Mouse (Mus musculus): Measurements from ENCODE around the gene Zfp526.

Zfp526 gene

GRCm38 (mm10) chr7:25209161-25209622 is 12.0 kb upstream of the Zfp526 start:
- DNase-seq (ENCODE audit: extremely low read depth, low read depth, low spot score): peak; percentile 66

DNA sequence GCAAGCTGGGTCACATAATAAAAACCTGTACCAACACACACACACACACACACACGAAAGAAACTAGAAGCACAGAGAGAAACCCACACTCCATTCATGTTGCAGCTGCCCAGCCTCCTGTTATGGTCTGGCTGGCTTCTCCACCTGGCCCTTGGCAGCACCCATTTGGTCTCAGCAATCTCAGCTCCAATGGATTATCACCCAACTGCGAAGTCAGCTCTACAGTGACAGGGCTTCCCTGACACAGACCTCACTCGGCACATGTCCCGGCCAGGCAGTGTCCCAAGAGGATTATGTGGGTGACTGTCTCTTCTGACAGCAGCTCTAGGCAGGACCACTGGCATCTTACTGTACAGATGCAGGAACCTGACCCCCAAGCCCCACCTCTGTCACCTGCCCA is 10.7 kb upstream of the Zfp526 start:
- no peak for DNase-seq (ENCODE audit: extremely low read depth, low read depth, low spot score)

DNA sequence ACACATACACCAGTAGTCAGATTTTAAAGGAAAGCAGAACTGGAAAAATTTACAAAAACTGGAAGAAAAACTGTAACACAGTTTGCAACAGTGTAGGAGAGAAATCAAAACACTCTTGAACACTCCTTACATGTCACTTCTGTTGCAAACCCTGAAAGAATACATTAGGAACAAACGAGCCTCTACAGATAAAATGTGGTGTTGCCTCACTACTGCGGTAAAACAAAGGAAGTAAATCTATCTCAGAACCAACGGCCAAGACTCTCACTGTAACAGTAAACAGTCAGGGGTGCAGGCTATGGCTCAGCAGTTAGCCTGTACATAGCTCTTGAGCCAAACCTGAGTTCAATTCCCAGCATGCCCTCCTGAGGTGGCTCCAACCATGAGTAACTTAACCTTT is 8.1 kb upstream of the Zfp526 start:
- DNase-seq (ENCODE audit: extremely low read depth, low read depth, low spot score): no peak

DNA sequence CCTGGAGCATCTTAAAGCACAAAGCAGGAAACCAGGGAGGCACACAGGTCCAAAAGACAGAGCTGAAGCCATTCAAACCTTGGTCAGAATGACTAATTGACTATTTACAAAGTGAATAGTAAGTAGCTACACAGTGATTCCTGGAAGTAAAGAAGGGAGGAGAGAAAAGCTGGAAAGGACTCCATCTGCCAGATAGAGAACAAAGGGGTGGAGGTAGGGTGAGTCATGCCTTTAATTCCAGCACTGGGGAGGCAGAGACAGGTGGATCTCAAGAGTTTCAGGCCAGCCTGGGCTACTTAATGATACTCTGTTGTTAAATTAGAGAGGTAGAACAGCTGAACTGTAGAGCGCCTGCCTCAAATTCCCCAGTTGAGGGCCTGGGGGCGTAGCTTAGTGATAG is 7.1 kb upstream of the Zfp526 start:
- DNase-seq (ENCODE audit: extremely low read depth, low read depth, low spot score): no peak

- no peak for DNase-seq (ENCODE audit: extremely low read depth, low read depth, low spot score)
Observed at GRCm38 (mm10) chr7:25217653-25218395, 3.4 kb upstream of the Zfp526 start.

DNA sequence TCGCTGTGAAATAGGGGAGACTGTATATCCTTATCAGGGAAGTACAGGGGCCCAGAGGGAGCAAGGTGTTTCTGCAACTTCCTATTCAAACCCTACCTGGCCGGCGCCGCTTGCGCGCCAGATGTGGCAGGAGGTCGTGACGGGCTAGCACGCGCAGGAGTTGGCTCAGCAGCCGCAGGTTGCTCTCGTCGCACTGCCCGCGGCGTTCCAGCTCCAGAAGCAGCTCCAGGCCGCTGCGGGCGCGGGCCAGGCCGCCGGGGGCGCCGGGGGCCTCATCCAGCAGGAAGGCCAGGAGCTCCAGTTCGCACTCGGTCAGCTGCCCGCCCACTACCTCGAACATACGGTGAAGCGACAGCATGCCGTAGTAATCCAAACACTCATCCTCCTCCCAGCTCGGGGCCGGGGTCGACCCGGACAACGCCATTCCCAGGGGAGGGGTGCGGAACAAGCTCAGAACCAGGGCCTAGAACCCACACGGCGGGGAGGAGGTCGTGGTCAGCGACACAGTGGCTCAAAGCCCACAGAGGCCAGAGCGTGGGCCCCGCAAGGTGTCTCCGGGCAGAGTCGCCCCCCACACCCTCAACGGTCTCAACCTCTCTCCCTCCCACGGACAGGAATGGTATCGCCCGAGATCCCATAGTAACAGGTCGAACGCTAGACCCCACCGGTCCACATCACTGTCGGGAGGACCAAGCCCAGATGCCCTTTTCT is 2.4 kb upstream of the Zfp526 start:
- no peak for DNase-seq (ENCODE audit: extremely low read depth, low read depth, low spot score)

- no peak for DNase-seq (ENCODE audit: extremely low read depth, low read depth, low spot score)
Observed at GRCm38 (mm10) chr7:25219416-25219750, 1.8 kb upstream of the Zfp526 start.

DNA sequence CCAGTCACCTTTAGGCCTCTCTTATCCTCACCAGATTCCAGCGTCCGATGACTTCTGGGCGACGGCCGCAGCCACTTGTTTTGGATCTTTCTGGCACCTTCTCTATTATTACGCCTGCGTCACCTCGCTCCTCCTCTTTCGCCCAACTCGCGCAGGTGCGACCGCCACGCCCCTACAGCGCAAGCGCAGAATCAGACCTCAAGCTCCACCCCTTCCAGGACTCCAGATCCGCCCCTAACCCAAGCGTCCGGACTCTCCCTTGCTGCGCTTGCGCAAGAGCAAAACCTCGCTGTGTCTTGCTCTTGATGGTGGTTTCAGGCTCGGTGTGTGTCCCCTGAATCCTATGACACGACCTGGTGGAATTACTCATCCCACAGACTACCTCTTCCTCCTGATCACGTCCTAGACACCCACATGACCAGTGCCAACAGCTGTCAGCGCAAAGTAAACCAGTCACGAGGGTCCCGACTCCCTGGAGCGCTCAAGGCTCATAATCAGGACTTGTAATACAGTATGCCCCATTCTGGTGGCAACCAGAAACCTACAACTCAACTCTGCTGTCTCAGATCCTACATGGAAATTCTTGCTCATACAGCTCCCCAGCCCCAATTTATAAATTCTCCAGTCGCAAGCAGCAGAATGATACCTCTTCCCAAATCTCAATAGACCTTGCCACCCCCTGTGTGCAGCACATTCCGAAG is 1.3 kb upstream of the Zfp526 start:
- DNase-seq (ENCODE audit: extremely low read depth, low read depth, low spot score): peak; percentile 76

- DNase-seq (ENCODE audit: extremely low read depth, low read depth, low spot score): no peak
Observed at GRCm38 (mm10) chr7:25220457-25221101, 646 bp upstream of the Zfp526 start, which contains the start of gene Dedd2. Gene Dedd2 (minus strand): TSS chr7:25220615.

GRCm38 (mm10) chr7:25222275-25222967 is 1.2 kb downstream of the Zfp526 start:
- no peak for DNase-seq (ENCODE audit: extremely low read depth, low read depth, low spot score)

- no peak for DNase-seq (ENCODE audit: extremely low read depth, low read depth, low spot score)
Observed at GRCm38 (mm10) chr7:25227523-25228300, 6.5 kb downstream of the Zfp526 start.

DNA sequence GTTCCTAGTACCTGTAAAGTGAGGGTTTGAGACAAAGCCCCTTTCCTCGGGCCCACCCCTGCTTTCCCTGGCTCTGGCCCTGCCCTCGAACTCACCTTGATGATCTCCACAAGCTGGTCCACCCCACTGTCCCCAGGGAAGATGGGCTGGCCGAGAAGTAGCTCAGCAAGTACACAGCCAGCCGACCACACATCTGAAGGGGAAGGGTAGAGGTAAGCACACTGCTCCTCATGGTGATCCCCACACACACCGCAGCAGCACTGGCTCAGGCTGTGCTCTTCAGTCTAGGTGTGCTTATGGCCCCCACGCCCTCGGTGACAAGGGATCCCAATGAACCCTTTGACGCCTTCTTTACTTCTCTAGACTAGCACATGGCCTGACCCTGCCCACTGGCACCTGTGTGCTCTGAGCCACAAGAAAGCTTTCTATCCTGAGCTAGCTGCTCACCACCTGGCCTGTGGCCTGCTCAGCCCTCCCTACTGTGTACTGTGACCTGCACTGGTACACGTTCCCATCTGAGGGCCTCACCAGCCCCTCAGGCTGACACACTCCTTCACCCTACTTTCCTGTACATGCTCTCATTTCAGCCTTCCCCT is 9.6 kb downstream of the Zfp526 start:
- DNase-seq (ENCODE audit: extremely low read depth, low read depth, low spot score): no peak

GRCm38 (mm10) chr7:25232101-25232648 is 10.9 kb downstream of the Zfp526 start:
- DNase-seq (ENCODE audit: extremely low read depth, low read depth, low spot score): no peak

DNA sequence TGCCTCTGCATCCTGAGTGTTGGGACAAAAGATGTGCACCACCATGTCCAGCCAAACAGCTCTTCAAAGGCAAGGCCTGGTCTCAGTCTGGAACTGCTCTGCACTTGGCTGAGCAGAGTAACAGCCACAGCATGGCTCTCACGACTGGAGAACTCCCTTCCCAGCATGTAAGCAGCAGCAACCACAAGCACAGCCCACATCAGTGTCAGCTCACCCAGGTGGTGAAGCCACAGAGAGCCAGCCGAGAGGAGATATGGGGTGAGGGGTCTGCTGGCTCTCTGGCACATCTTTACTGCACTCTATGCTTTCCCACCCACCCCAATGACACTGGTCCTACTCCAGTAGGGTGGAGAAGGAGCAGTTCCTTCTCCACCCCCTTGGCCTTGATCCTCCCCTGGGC is 11.8 kb downstream of the Zfp526 start:
- DNase-seq (ENCODE audit: extremely low read depth, low read depth, low spot score): no peak

- no peak for DNase-seq (ENCODE audit: extremely low read depth, low read depth, low spot score)
Observed at GRCm38 (mm10) chr7:25235526-25235925, 14.3 kb downstream of the Zfp526 start.

DNA sequence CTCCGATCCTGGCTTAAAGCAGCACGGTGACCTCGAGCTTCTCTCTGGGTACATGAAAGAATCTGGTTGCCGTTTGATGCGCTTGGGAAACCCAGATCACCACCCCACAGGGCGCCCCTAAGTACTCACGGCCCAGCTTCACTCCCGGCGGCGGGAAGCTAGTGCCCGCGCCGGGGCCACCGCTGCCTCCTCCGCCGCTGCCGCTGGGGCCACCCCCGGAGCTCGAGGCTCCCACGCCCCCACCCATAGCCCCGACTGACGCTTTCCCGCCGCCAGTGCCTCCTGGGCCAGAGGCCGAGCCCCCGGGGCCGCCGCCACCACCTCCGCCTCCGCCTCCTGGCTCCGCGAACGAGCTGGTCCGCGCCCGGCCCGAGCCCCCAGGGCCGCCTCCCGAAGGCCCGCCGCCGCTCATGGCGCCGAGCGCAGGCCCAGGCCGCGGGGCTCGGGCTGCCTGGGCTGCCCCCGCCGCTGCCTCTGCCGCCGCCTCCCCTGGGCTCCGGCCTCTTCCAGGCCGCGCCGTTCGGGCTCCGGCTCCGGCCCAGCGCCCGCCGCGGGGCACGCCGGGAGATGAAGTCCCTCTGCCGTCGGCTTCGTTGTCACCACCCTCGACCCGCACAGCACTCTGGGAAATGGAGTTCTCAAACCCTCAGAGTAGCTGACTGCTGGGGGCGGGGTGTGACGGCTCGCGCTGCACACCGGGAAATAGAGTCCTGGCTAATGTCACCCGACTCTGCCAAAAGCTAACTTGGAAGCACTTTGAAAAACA is 16.2 kb downstream of the Zfp526 start, which contains the start of gene Gsk3a:
Gene Gsk3a (minus strand): TSS at position 603 of the 766 bp plus-strand sequence.
- peak; percentile 71 for DNase-seq (ENCODE audit: extremely low read depth, low read depth, low spot score)

- peak; percentile 96 for DNase-seq (ENCODE audit: extremely low read depth, low read depth, low spot score)
Observed at GRCm38 (mm10) chr7:25238015-25238706, 16.9 kb downstream of the Zfp526 start.

Measured in fat pad, adult 2 months (tissue).